Mouse (Mus musculus) embryonic fibroblast, embryonic 13.5 days (primary cell): ENCODE measurements at regions not wholly inside any gene's neighbourhood (a gene's known extent, or its start where the extent isn't known, plus 50 kb on each side); places are given as distances from the start of the nearest gene placed in this dataset.

Experiments
- H3K27ac ChIP-seq: 2 replicates; pipeline ENCODE4 v1.5.1; 2012; ENCODE audit warnings: low read length, control low read depth, inconsistent platforms; ENCODE audit not compliant: insufficient read depth
- H3K4me1 ChIP-seq: 2 replicates; pipeline ENCODE4 v1.6.1; 2011; ENCODE audit warnings: low read length; ENCODE audit not compliant: control insufficient read depth, insufficient read depth
- H3K4me3 ChIP-seq: 2 replicates; pipeline ENCODE4 v1.5.1; 2011; ENCODE audit warnings: mild to moderate bottlenecking, control low read depth, low read length; ENCODE audit not compliant: insufficient read depth
- CTCF ChIP-seq: IDR thresholded peaks from 2 replicates; pipeline ENCODE4 v1.5.1; 2011; ENCODE audit warnings: mild to moderate bottlenecking, control low read depth, low read length, moderate library complexity, borderline replicate concordance; ENCODE audit not compliant: insufficient read depth
- POLR2A ChIP-seq: IDR thresholded peaks from 2 replicates; pipeline ENCODE4 v1.6.1; 2011; ENCODE audit warnings: low read depth, mild to moderate bottlenecking, control low read depth, low read length, moderate library complexity

DNA sequence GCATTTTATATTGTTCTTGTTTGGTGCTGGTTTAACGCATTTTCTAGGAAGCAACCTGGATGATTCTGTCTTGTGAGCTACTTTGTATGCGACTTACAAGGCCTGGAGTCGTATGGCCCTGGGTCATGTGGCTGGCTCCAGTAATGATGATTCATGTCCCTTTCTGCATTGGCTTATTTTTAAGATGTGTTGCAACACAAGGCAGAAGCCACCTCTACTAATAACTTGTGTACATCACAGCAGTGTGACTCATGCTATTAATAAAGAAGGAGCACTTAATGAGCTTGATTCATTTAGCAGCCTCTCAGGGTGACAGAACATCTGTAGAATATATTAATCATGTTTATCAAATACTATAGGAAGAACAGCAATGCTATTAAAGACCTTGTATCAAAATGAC lies 84.0 kb downstream of the Slc5a7 start:
- TF ChIP-seq CTCF, result no peak
- no peak for TF ChIP-seq POLR2A
- Histone ChIP-seq H3K4me3 (no peak overlapping the region), H3K4me1 (no peaks in the 10 kb centered on the region), H3K27ac (no peak overlapping the region)

DNA sequence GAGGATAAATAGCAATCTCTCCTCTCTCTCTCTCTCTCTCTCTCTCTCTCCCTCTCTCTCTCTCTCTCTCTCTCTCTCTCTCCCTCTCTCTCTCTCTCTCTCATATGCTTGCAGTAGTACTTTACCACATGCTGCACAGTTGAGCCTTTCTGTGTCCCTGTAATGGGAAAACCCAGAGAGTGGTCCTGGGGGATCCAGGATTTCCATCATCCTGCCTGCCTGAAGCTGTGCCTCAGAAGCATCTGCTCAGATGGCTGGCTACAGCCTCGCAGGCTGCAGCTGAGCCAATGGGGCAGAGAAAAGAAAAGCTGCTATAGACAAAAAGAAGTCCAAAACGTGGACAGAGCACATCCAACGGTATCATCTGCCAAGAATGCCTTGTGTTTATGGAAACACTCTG lies 97.1 kb downstream of the Slc5a7 start:
- Histone ChIP-seq H3K4me3 (no peak overlapping the region), H3K4me1 (no peaks in the 10 kb centered on the region), H3K27ac (no peak overlapping the region)
- no peak for TF ChIP-seq CTCF
- no peak for TF ChIP-seq POLR2A

DNA sequence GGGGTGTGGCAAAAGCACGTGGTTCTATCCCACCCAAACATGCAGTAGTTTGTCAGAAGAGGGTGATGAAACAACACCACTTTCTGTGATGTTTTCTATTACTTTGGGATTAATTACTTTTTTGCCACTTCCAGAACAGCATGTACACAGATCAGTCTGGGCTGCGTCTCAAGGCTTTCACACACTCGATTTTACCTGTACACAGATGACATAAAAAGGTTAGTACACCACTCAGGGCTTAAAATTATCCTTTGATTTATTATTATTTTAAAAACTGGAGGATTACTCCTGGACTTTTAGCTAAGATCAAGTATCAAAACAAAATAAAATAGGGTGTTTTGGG lies 106.6 kb downstream of the Slc5a7 start:
- TF ChIP-seq POLR2A, result no peak
- TF ChIP-seq CTCF, result no peak
- Histone ChIP-seq H3K4me1 (no peaks in the 10 kb centered on the region), H3K27ac (no peak overlapping the region), H3K4me3 (no peak overlapping the region)

GRCm38 (mm10) chr17:54191526-54192230 lies 107.2 kb downstream of the Slc5a7 start:
- H3K4me1 ChIP-seq, result no peaks in the 10 kb centered on the region
- no peak for TF ChIP-seq CTCF
- no peak for TF ChIP-seq POLR2A
- no peak overlapping the region for H3K4me3 ChIP-seq
- H3K27ac ChIP-seq, result no peak overlapping the region

- Histone ChIP-seq H3K27ac (peak overlapping the region; percentile 65), H3K4me3 (no peak overlapping the region), H3K4me1 (no peaks in the 10 kb centered on the region)
- TF ChIP-seq CTCF (no peak), POLR2A (no peak)
Measured at GRCm38 (mm10) chr17:54188997-54189553, 109.8 kb downstream of the Slc5a7 start.

DNA sequence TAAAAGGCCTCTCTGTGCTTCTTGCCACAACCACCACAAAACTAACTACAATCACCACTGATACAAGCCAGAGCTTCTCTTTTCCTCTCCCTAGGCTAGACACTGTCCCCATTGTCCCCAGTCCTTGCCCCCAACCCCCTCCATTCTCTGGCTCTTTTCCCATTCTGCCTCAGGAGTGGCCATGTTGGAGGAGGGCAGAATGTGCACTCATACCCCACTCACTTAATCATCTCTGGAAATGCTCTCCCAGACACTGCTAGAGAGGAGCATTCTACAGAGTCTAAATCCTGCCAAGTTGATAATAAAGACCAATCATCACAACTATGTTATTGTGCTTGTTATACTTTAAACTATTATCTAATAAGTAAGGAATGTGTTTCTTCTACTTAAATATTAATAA lies 116.8 kb downstream of the Slc5a7 start:
- Histone ChIP-seq H3K4me3 (no peak overlapping the region), H3K27ac (no peak overlapping the region), H3K4me1 (no peaks in the 10 kb centered on the region)
- no peak for TF ChIP-seq CTCF
- no peak for TF ChIP-seq POLR2A

DNA sequence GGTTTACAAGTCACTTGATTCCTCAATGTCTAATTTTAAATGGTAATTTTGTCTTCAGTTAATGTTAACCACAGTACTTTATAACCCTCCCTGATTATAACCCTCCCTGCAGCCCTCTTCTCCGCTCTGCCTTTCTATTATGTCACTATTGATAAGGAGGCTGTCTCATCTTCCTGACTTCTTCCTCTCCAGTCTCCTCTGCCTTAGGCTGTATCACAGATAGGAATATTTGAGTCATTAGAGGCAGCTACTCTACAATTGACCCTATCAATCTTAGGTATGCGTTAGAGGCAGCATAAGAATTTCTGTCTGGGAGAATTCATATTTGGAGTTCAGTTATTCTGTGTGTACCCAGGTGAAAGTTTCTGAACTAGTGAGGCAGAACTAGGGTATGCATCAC lies 118.3 kb downstream of the Slc5a7 start:
- Histone ChIP-seq H3K27ac (no peak overlapping the region; the same call in 1 of the 2 replicates), H3K4me1 (no peaks in the 10 kb centered on the region), H3K4me3 (no peak overlapping the region)
- TF ChIP-seq POLR2A (no peak), CTCF (no peak)

DNA sequence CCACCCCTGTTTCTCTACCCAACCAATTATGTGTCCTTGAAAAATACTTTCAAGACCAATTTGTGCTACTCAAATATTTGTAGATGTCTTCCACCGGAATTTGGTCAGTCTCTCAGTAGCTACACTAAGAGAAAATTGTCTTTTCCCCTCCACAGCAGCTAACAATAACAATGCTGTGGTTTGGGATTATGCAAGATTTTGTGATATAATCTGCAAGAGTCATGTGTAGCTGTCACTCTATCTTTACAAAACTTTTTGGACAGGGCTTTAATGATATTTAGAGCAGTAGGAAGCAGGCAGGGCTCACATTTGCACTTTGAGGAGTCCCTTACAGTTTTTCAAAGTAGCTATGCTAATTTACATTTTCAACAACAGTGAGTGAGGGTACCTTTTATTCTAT lies 128.1 kb downstream of the Slc5a7 start:
- no peak overlapping the region for H3K27ac ChIP-seq
- no peak overlapping the region for H3K4me3 ChIP-seq
- TF ChIP-seq POLR2A (no peak), CTCF (no peak)
- no peaks in the 10 kb centered on the region for H3K4me1 ChIP-seq

DNA sequence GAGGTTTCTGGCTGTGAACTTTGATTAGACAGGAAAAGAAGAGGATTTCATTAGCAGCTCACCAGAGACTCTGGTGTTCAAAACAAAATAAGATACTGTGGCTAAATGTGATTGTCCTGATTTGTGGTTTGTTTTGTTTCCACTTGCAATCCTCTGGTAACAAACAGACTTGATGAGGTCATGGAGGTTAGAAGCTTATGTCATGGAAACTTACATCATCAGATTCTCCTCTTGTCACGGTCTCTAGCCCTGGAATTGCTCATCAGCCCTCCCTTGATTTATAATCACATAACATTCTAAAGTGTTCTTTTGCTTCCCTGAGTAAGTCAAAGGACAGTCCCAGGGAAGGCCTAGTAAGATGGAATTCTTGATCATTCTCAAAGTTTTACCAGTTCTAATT lies 130.8 kb downstream of the Slc5a7 start:
- TF ChIP-seq CTCF (no peak), POLR2A (no peak)
- Histone ChIP-seq H3K4me3 (no peak overlapping the region), H3K4me1 (no peaks in the 10 kb centered on the region), H3K27ac (no peak overlapping the region)

- Histone ChIP-seq H3K4me1 (peaks cover 6% of the 10 kb centered on the region), H3K4me3 (no peak overlapping the region), H3K27ac (0 out of 2 replicates have a peak overlapping the region, but pooled peaks have one; percentile 26)
- TF ChIP-seq POLR2A, result no peak
Measured at GRCm38 (mm10) chr17:54162383-54162782, 136.5 kb downstream of the Slc5a7 start.
